Mouse (Mus musculus): ENCODE results near the gene Tmem129.

The Tmem129 gene

GRCm38 (mm10) chr5:33687142-33687541 lies 28.9 kb upstream of the Tmem129 start:
- no peak for DNase-seq (ENCODE audit: extremely low spot score, low spot score)

GRCm38 (mm10) chr5:33684932-33685331 lies 26.7 kb upstream of the Tmem129 start:
- DNase-seq (ENCODE audit: extremely low spot score, low spot score): no peak

- no peak for DNase-seq (ENCODE audit: extremely low spot score, low spot score)
Measured at GRCm38 (mm10) chr5:33683897-33684652, 25.9 kb upstream of the Tmem129 start.

GRCm38 (mm10) chr5:33682963-33683362 lies 24.7 kb upstream of the Tmem129 start:
- DNase-seq (ENCODE audit: extremely low spot score, low spot score): no peak

GRCm38 (mm10) chr5:33681611-33682388 lies 23.6 kb upstream of the Tmem129 start:
- DNase-seq (ENCODE audit: extremely low spot score, low spot score): no peak

- no peak for DNase-seq (ENCODE audit: extremely low spot score, low spot score)
Measured at GRCm38 (mm10) chr5:33681044-33681443, 22.8 kb upstream of the Tmem129 start.

- no peak for DNase-seq (ENCODE audit: extremely low spot score, low spot score)
Measured at GRCm38 (mm10) chr5:33678244-33678643, 20.0 kb upstream of the Tmem129 start.

- DNase-seq (ENCODE audit: extremely low spot score, low spot score): peak; percentile 68
Measured at GRCm38 (mm10) chr5:33675964-33676363, 17.7 kb upstream of the Tmem129 start.

- no peak for DNase-seq (ENCODE audit: extremely low spot score, low spot score)
Measured at GRCm38 (mm10) chr5:33674439-33674838, 16.2 kb upstream of the Tmem129 start.

- no peak for DNase-seq (ENCODE audit: extremely low spot score, low spot score)
Measured at GRCm38 (mm10) chr5:33671659-33672058, 13.4 kb upstream of the Tmem129 start.

- DNase-seq (ENCODE audit: extremely low spot score, low spot score): no peak
Measured at GRCm38 (mm10) chr5:33668223-33668622, 10.0 kb upstream of the Tmem129 start.

- no peak for DNase-seq (ENCODE audit: extremely low spot score, low spot score)
Measured at GRCm38 (mm10) chr5:33658664-33659050, 441 bp upstream of the Tmem129 start.

- DNase-seq (ENCODE audit: extremely low spot score, low spot score): no peak
Measured at GRCm38 (mm10) chr5:33657251-33657786, 897 bp downstream of the Tmem129 start.

- DNase-seq (ENCODE audit: extremely low spot score, low spot score): no peak
Measured at GRCm38 (mm10) chr5:33656739-33657138, 1.5 kb downstream of the Tmem129 start.

- DNase-seq (ENCODE audit: extremely low spot score, low spot score): no peak
Measured at GRCm38 (mm10) chr5:33655251-33655840, 2.9 kb downstream of the Tmem129 start.

GRCm38 (mm10) chr5:33654424-33654823 lies 3.8 kb downstream of the Tmem129 start:
- no peak for DNase-seq (ENCODE audit: extremely low spot score, low spot score)

GRCm38 (mm10) chr5:33652783-33653173 lies 5.4 kb downstream of the Tmem129 start:
- DNase-seq (ENCODE audit: extremely low spot score, low spot score): no peak

GRCm38 (mm10) chr5:33651921-33652782 lies 6.1 kb downstream of the Tmem129 start, which contains the start of gene Slbp:
TSS of gene Slbp (minus strand) at chr5:33652574.
- peak; percentile 99 for DNase-seq (ENCODE audit: extremely low spot score, low spot score)

GRCm38 (mm10) chr5:33651541-33651920 lies 6.7 kb downstream of the Tmem129 start:
- DNase-seq (ENCODE audit: extremely low spot score, low spot score): no peak

- no peak for DNase-seq (ENCODE audit: extremely low spot score, low spot score)
Measured at GRCm38 (mm10) chr5:33651017-33651416, 7.2 kb downstream of the Tmem129 start.

- DNase-seq (ENCODE audit: extremely low spot score, low spot score): peak; percentile 41
Measured at GRCm38 (mm10) chr5:33640652-33641051, 17.6 kb downstream of the Tmem129 start.

Measured in neural tube, embryonic 10.5 days (tissue).